Comparison of ENCODE assay signal across 9 mouse cellular contexts in genomic region chr3:83862956-83863355, GRCm38 (mm10). TPM values are rescaled to one million over a fixed set of nuclear protein-coding genes. Genes with fewer than 3 reads are reported as not detected.
A peak's percentile ranks its signal among the peaks of the same experiment; 100 is the strongest.
DNase-seq lines count a peak whose midpoint lies in the region; ATAC-seq and TF ChIP-seq lines count a peak whose summit lies in the region.
"Had no signal": no experiment of that assay in that cellular context is flagged by ENCODE, and none has a peak within 500 bp of the region (broad histone marks: within the 10 kb centered on the region; RNA-seq: fewer than 3 reads in every experiment).

No protein-coding gene starts in this region.

- peak; percentile 91 for ATAC-seq in lung, postnatal 0 days
- ATAC-seq in midbrain, embryonic 14.5 days (ENCODE audit: low FRiP score, low TSS enrichment): no peak

- DNase-seq in cerebellum, adult 9-10 months: peak; percentile 3
- no peak for DNase-seq in cerebellum, adult 8-10 months
- peak; percentile 88 to 93 for DNase-seq in heart, adult 18-20 months
- DNase-seq in kidney, postnatal 14 days: peak; percentile 59
- DNase-seq in lung, postnatal 0 days (ENCODE audit: low spot score): peak; percentile 94
- DNase-seq in spleen, adult 18-20 months: peak; percentile 62 to 64
- no peak for DNase-seq in midbrain, embryonic 14.5 days

- no peak overlapping the region for H3K4me2 ChIP-seq in lung, postnatal 0 days (replicated peaks; ENCODE audit: low read depth, low read length)
- H3K4me2 ChIP-seq in midbrain, embryonic 14.5 days (ENCODE audit: low read length): no peak overlapping the region
- H3K4me2 ChIP-seq: hindbrain, embryonic 15.5 days had no signal

- H3K9ac ChIP-seq in lung, postnatal 0 days (replicated peaks; ENCODE audit: low read depth): no peak overlapping the region
- H3K9ac ChIP-seq in midbrain, embryonic 14.5 days (replicated peaks; ENCODE audit: low read length): no peak overlapping the region
- H3K9ac ChIP-seq: hindbrain, embryonic 15.5 days had no signal

- no peak for TF ChIP-seq CTCF in bone marrow, adult 2 months (IDR thresholded peaks at IDR 0.05; ENCODE audit: control insufficient read depth, insufficient read depth, low read length)
- no peak for TF ChIP-seq CTCF in lung, postnatal 0 days (IDR thresholded peaks at IDR 0.05)

- H3K4me3 ChIP-seq in bone marrow, adult 2 months (replicated peaks; ENCODE audit: control insufficient read depth, low read depth, low read length): no peak overlapping the region
- no peak overlapping the region for H3K4me3 ChIP-seq in lung, postnatal 0 days (ENCODE audit: low read depth, low read length)
- H3K4me3 ChIP-seq in midbrain, embryonic 14.5 days (replicated peaks; ENCODE audit: low read depth, low read length): no peak overlapping the region
- H3K4me3 ChIP-seq: hindbrain, embryonic 15.5 days had no signal

- whole genome bisulfite sequencing in bone marrow, adult 2 months: 0% methylated on average over 1 of the region's 1 CpGs
- 0% methylated on average over 1 of the region's 1 CpGs for WGBS in lung, postnatal 0 days
- WGBS in midbrain, embryonic 14.5 days: 53% methylated on average over 1 of the region's 1 CpGs

- peak overlapping the region; percentile 89 for H3K27ac ChIP-seq in bone marrow, adult 2 months (ENCODE audit: control insufficient read depth, insufficient read depth, low read depth, low read length, poor library complexity)
- H3K27ac ChIP-seq in lung, postnatal 0 days (ENCODE audit: low read length): peak overlapping the region; percentile 22
- no peak overlapping the region for H3K27ac ChIP-seq in midbrain, embryonic 14.5 days (replicated peaks; ENCODE audit: low read depth, low read length)
- H3K27ac ChIP-seq: hindbrain, embryonic 15.5 days had no signal

- peak; percentile 56; the same call in 1 of the 2 replicates for TF ChIP-seq EP300 in lung, postnatal 0 days (IDR thresholded peaks at IDR 0.05)

- no peaks in the 10 kb centered on the region for H3K27me3 ChIP-seq in lung, postnatal 0 days (replicated peaks; ENCODE audit: insufficient read depth, low read length)
- no peaks in the 10 kb centered on the region for H3K27me3 ChIP-seq in midbrain, embryonic 14.5 days (ENCODE audit: control insufficient read depth, insufficient read depth, low read length)
- H3K27me3 ChIP-seq: hindbrain, embryonic 15.5 days had no signal

- no peak for TF ChIP-seq POLR2A in bone marrow, adult 2 months (IDR thresholded peaks at IDR 0.05; ENCODE audit: borderline replicate concordance, control insufficient read depth, low read depth, low read length)

- no peaks in the 10 kb centered on the region for H3K36me3 ChIP-seq in lung, postnatal 0 days (ENCODE audit: insufficient read depth, low read length)
- H3K36me3 ChIP-seq in midbrain, embryonic 14.5 days (ENCODE audit: control insufficient read depth, insufficient read depth, low read length): no peaks in the 10 kb centered on the region
- H3K36me3 ChIP-seq: hindbrain, embryonic 15.5 days had no signal

- peaks cover 1% of the 10 kb centered on the region; the same call in 1 of the 2 replicates for H3K4me1 ChIP-seq in bone marrow, adult 2 months (ENCODE audit: control insufficient read depth, insufficient read depth, low read length)
- H3K4me1 ChIP-seq in lung, postnatal 0 days (ENCODE audit: insufficient read depth, low read depth, low read length): no peaks in the 10 kb centered on the region
- no peaks in the 10 kb centered on the region for H3K4me1 ChIP-seq in midbrain, embryonic 14.5 days (ENCODE audit: control insufficient read depth, insufficient read depth, low read length)
- H3K4me1 ChIP-seq: hindbrain, embryonic 15.5 days had no signal

- no peaks in the 10 kb centered on the region for H3K9me3 ChIP-seq in lung, postnatal 0 days (ENCODE audit: low read length)
- H3K9me3 ChIP-seq in midbrain, embryonic 14.5 days (ENCODE audit: control insufficient read depth, low read length): no peaks in the 10 kb centered on the region
- H3K9me3 ChIP-seq: hindbrain, embryonic 15.5 days had no signal

RNA-seq across cellular contexts. Expression of gene Tlr2, which starts 21.4 kb away (rescaled TPM):
- 1.9 and 4.6 TPM in 2 replicates for polyA plus RNA-seq in bone marrow, adult 2 months (2011; ENCODE audit: insufficient read depth, insufficient read length, low replicate concordance, missing spikeins)
- total RNA-seq in heart, adult 18-20 months (2021): 1 to 10 TPM; 1.8 to 1.9 TPM
- 7.7 and 12.5 TPM in 2 replicates for polyA plus RNA-seq in lung, postnatal 0 days (2015; fragmentation: Nextera tagmentation; extraction: Ambion mirVana)
- 0.42 and 1.6 TPM in 2 replicates for polyA plus RNA-seq in midbrain, embryonic 14.5 days (2014; fragmentation: Nextera tagmentation; extraction: Ambion mirVana)

Comparison
In these comparisons a context has a peak if more than half of its experiments do, and no peak if none do; other contexts are left out.
1. DNase-seq: peak in cerebellum, adult 9-10 months (single experiment), heart, adult 18-20 months (2 of 2), kidney, postnatal 14 days (single experiment), lung, postnatal 0 days (single experiment) and spleen, adult 18-20 months (2 of 2); none in cerebellum, adult 8-10 months (single experiment) and midbrain, embryonic 14.5 days (single experiment).